Mouse (Mus musculus) spleen, adult 2 months (tissue): ENCODE measurements around the gene Ahcyl2.

Source experiments
- CTCF ChIP-seq: fragments of 200-500 bp; IDR thresholded peaks from 2 replicates; pipeline ENCODE4 v1.5.1; 2011; ENCODE audit warnings: mild to moderate bottlenecking, inconsistent platforms; ENCODE audit not compliant: insufficient read depth, insufficient read length, insufficient replicate concordance; ENCODE audit errors: extremely low read depth
- POLR2A ChIP-seq: fragments of 200-500 bp; IDR thresholded peaks from 2 replicates; pipeline ENCODE4 v1.6.1; 2011; ENCODE audit warnings: low read depth, low read length, inconsistent platforms

DNA sequence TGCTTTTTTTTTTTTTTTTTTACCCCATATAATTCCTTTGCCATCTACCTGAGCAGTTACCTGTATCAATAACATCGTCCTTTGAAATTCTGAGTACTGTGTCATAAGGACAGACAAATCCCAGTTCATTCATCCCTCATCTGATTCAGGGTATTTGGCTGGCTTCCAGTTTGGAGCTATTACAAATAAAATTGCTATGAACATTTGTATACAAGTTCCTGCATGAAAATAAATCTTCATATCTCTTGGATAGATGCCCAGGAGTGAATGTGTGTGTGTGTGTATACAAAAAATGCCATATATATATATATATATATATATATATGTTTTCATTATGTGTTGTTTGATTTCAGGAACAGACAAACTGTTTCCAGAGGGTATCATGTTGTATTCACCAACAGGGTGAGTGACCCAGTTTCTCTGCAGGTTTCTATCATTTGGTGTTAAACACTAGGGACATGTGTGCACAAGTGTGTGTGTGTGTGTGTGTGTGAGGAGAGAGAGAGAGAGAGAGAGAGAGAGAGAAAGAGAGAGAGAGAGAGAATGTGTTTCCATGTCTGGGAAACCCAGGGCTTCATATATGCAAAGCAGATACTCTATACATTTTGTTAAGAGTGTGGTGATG is 41.1 kb upstream of the Ahcyl2 start:
- TF ChIP-seq CTCF (no peak), POLR2A (no peak)
